Mouse (Mus musculus) embryonic facial prominence, embryonic 15.5 days (tissue): ENCODE results near the gene Tubg2. TPM values are rescaled to one million over a fixed set of nuclear protein-coding genes. Genes with fewer than 3 reads are reported as not detected.

Source experiments
- ATAC-seq: fragments of 200-750 bp; cut with Nextera tagmentation; 2 replicates; pipeline ENCODE4 v1.8.0; 2017; ENCODE audit warnings: low read depth, moderate TSS enrichment; ENCODE audit not compliant: insufficient number of reproducible peaks, low FRiP score, low TSS enrichment
- H3K27ac ChIP-seq: fragments of 300-500 bp; sonication (generic); replicated peaks from 2 replicates; pipeline ENCODE4 v1.5.1; 2015; ENCODE audit warnings: mild to moderate bottlenecking, inconsistent platforms
- H3K27me3 ChIP-seq: fragments of 300-500 bp; sonication (generic); 2 replicates; pipeline ENCODE4 v1.6.1; 2015; ENCODE audit warnings: inconsistent platforms
- H3K36me3 ChIP-seq: fragments of 300-500 bp; sonication (generic); 2 replicates; pipeline ENCODE4 v1.6.1; 2015; ENCODE audit warnings: mild to moderate bottlenecking, inconsistent platforms
- H3K4me1 ChIP-seq: fragments of 300-500 bp; sonication (generic); 2 replicates; pipeline ENCODE4 v1.6.1; 2015; ENCODE audit warnings: inconsistent platforms
- H3K4me2 ChIP-seq: fragments of 300-500 bp; sonication (generic); replicated peaks from 2 replicates; pipeline ENCODE4 v1.6.1; 2015; ENCODE audit warnings: mild to moderate bottlenecking, inconsistent platforms
- H3K4me3 ChIP-seq: fragments of 300-500 bp; sonication (generic); replicated peaks from 2 replicates; pipeline ENCODE4 v1.5.1; 2015; ENCODE audit warnings: mild to moderate bottlenecking, inconsistent platforms
- H3K9ac ChIP-seq: fragments of 300-500 bp; sonication (generic); 2 replicates; pipeline ENCODE4 v1.6.1; 2015; ENCODE audit warnings: inconsistent platforms
- H3K9me3 ChIP-seq: fragments of 300-500 bp; sonication (generic); replicated peaks from 2 replicates; pipeline ENCODE4 v1.6.1; 2016; ENCODE audit warnings: inconsistent platforms
- WGBS: fragments of 180-500 bp; shearing (Covaris S2); methylation state at CpG from one replicate; pipeline ENCODE4 v1.1.7; 2015; 5-methylcytosine and 5-hydroxymethylcytosine counted together
- polyA plus RNA-seq: library from polyadenylated mRNA; unstranded; fragments of >200 nt; fragmentation: Nextera tagmentation; extraction: Ambion mirVana; gene quantifications from 2 replicates; pipeline ENCODE4 v1.2.1, GENCODE M21; 2015

Gene Tubg2
- polyA plus RNA-seq, 1 experiment from 2014 or later: 11.9 TPM

- Histone ChIP-seq H3K9ac (no peak overlapping the region), H3K27me3 (peaks cover 29% of the 10 kb centered on the region), H3K27ac (no peak overlapping the region), H3K4me2 (no peak overlapping the region), H3K36me3 (no peaks in the 10 kb centered on the region), H3K4me1 (peaks cover 27% of the 10 kb centered on the region), H3K9me3 (no peaks in the 10 kb centered on the region), H3K4me3 (no peak overlapping the region)
- WGBS: 36% methylated on average over 10 of the region's 10 CpGs
- no peak for ATAC-seq
Measured at GRCm38 (mm10) chr11:101180846-101181740, 25.4 kb downstream of the Tubg2 start.

- no peak overlapping the region for H3K4me2 ChIP-seq
- no peak overlapping the region for H3K9ac ChIP-seq
- H3K36me3 ChIP-seq: 0 out of 2 replicates have a peak, but pooled peaks cover 4% of the 10 kb centered on the region
- H3K4me3 ChIP-seq: no peak overlapping the region
- peaks cover 21% of the 10 kb centered on the region for H3K27me3 ChIP-seq
- no peaks in the 10 kb centered on the region for H3K9me3 ChIP-seq
- H3K27ac ChIP-seq: no peak overlapping the region
- no peak for ATAC-seq
- WGBS: 88% methylated on average over 11 of the region's 11 CpGs
- H3K4me1 ChIP-seq: peaks cover 18% of the 10 kb centered on the region
Measured at GRCm38 (mm10) chr11:101181961-101182360, 26.3 kb downstream of the Tubg2 start.

GRCm38 (mm10) chr11:101182771-101183517 is 27.2 kb downstream of the Tubg2 start:
- H3K27me3 ChIP-seq: peaks cover 12% of the 10 kb centered on the region; the same call in 1 of the 2 replicates
- peaks cover 9% of the 10 kb centered on the region; the same call in 1 of the 2 replicates for H3K4me1 ChIP-seq
- no peak overlapping the region for H3K4me2 ChIP-seq
- no peak overlapping the region for H3K27ac ChIP-seq
- ATAC-seq: no peak
- no peaks in the 10 kb centered on the region for H3K9me3 ChIP-seq
- H3K4me3 ChIP-seq: no peak overlapping the region
- H3K9ac ChIP-seq: no peak overlapping the region
- H3K36me3 ChIP-seq: 0 out of 2 replicates have a peak, but pooled peaks cover 6% of the 10 kb centered on the region
- WGBS: 71% methylated on average over 14 of the region's 14 CpGs

DNA sequence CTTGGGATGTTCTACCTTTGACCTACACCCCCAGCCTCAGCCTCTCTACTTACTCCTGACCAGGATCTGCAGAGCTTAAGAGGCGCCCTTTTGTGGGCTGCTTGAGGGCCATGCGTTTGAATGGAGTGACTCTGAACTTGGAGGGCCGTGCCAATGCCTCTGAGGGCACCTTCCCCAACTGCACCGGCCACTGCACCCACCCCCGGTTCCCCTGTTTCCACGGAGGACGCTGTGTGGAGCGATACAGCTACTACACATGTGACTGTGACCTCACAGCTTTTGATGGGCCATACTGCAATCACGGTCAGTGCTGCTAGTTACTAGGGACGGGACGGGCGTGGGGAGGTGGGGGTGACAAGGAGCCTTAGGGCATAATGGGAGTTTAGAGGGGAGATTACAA is 29.3 kb downstream of the Tubg2 start:
- Histone ChIP-seq H3K4me3 (no peak overlapping the region), H3K4me2 (no peak overlapping the region), H3K9me3 (no peaks in the 10 kb centered on the region), H3K27me3 (no peaks in the 10 kb centered on the region), H3K27ac (no peak overlapping the region), H3K36me3 (0 out of 2 replicates have a peak, but pooled peaks cover 6% of the 10 kb centered on the region), H3K9ac (no peak overlapping the region), H3K4me1 (peaks cover 9% of the 10 kb centered on the region)
- 81% methylated on average over 12 of the region's 12 CpGs for WGBS
- no peak for ATAC-seq

DNA sequence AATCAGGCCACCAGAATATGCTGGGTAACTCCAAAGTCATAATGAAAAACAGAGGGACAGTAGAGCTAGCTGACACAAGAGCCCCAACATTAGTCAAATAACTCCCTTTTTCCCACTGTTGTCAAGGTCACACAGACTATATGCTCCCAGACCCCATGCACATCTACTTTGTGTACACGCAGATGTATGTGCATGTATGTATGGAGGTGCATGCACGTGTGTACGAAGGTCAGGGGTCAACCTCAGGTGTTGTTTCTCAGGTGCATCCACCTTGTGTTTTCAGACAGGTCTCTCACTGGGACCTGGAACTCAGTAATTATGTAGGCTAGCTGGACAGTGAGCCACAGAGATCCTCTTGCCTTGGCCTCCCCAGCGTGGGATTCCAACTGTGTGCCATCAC is 29.7 kb downstream of the Tubg2 start:
- ATAC-seq: no peak
- H3K27me3 ChIP-seq: no peaks in the 10 kb centered on the region
- peaks cover 13% of the 10 kb centered on the region for H3K4me1 ChIP-seq
- H3K9ac ChIP-seq: no peak overlapping the region
- no peaks in the 10 kb centered on the region for H3K9me3 ChIP-seq
- no peak overlapping the region for H3K4me2 ChIP-seq
- no peak overlapping the region for H3K27ac ChIP-seq
- H3K36me3 ChIP-seq: 0 out of 2 replicates have a peak, but pooled peaks cover 6% of the 10 kb centered on the region
- no peak overlapping the region for H3K4me3 ChIP-seq
- 91% methylated on average over 4 of the region's 4 CpGs for WGBS

DNA sequence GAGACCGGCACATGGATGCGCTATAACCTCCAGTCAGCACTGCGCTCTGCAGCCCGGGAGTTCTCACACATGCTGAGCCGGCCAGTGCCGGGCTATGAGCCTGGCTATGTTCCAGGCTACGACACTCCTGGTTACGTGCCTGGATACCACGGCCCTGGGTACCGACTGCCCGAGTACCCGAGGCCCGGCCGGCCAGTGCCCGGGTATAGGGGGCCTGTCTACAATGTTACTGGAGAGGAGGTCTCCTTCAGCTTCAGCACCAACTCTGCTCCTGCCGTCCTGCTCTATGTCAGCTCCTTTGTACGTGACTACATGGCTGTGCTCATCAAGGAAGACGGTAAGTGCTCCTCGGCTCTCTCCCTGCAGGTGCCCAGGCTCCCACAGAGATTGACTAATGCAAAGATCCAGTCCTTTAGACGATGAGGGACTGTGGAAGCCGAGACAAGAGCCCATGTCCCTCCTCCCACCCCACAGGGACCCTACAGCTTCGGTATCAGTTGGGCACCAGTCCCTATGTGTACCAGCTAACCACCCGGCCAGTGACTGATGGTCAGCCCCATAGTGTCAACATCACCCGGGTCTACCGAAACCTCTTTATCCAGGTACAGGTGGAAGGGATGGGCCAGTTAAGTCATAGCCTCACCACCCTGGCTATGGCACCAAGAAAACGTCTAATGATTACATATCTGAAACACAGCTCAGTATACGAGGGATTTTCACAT is 31.0 kb downstream of the Tubg2 start:
- H3K36me3 ChIP-seq: 0 out of 2 replicates have a peak, but pooled peaks cover 6% of the 10 kb centered on the region
- no peaks in the 10 kb centered on the region for H3K27me3 ChIP-seq
- no peak for ATAC-seq
- H3K4me2 ChIP-seq: no peak overlapping the region
- no peak overlapping the region for H3K4me3 ChIP-seq
- H3K27ac ChIP-seq: no peak overlapping the region
- H3K9me3 ChIP-seq: no peaks in the 10 kb centered on the region
- 84% methylated on average over 27 of the region's 27 CpGs for WGBS
- H3K9ac ChIP-seq: no peak overlapping the region
- peaks cover 24% of the 10 kb centered on the region for H3K4me1 ChIP-seq

- 0 out of 2 replicates have a peak, but pooled peaks cover 6% of the 10 kb centered on the region for H3K36me3 ChIP-seq
- no peaks in the 10 kb centered on the region for H3K9me3 ChIP-seq
- ATAC-seq: no peak
- H3K4me3 ChIP-seq: no peak overlapping the region
- H3K27ac ChIP-seq: no peak overlapping the region
- H3K27me3 ChIP-seq: no peaks in the 10 kb centered on the region
- no peak overlapping the region for H3K4me2 ChIP-seq
- H3K9ac ChIP-seq: no peak overlapping the region
- WGBS: 88% methylated on average over 5 of the region's 5 CpGs
- H3K4me1 ChIP-seq: peaks cover 24% of the 10 kb centered on the region
Measured at GRCm38 (mm10) chr11:101187541-101187940, 31.8 kb downstream of the Tubg2 start.

- ATAC-seq: no peak
- WGBS: 81% methylated on average over 11 of the region's 11 CpGs
Measured at GRCm38 (mm10) chr11:101188166-101188805, 32.6 kb downstream of the Tubg2 start.

GRCm38 (mm10) chr11:101189495-101190180 is 33.9 kb downstream of the Tubg2 start:
- H3K27ac ChIP-seq: peak overlapping the region; percentile 83
- H3K9ac ChIP-seq: no peak overlapping the region
- ATAC-seq: peak; percentile 73
- no peak overlapping the region for H3K4me3 ChIP-seq
- H3K4me1 ChIP-seq: peaks cover 24% of the 10 kb centered on the region
- H3K27me3 ChIP-seq: no peaks in the 10 kb centered on the region
- 15% methylated on average over 6 of the region's 6 CpGs for WGBS
- no peaks in the 10 kb centered on the region for H3K9me3 ChIP-seq
- peaks cover 20% of the 10 kb centered on the region for H3K36me3 ChIP-seq
- H3K4me2 ChIP-seq: no peak overlapping the region

More at GRCm38 (mm10) chr11:101188166-101188805, 32.6 kb downstream of the Tubg2 start:
- H3K4me3 ChIP-seq: no peak overlapping the region
- H3K27ac ChIP-seq: 0 out of 2 replicates have a peak overlapping the region, but pooled peaks have one; percentile 83
- no peak overlapping the region for H3K4me2 ChIP-seq
- H3K27me3 ChIP-seq: no peaks in the 10 kb centered on the region
- peaks cover 24% of the 10 kb centered on the region for H3K4me1 ChIP-seq
- no peaks in the 10 kb centered on the region for H3K9me3 ChIP-seq
- H3K9ac ChIP-seq: no peak overlapping the region
- H3K36me3 ChIP-seq: peaks cover 12% of the 10 kb centered on the region; the same call in 1 of the 2 replicates
